Mouse (Mus musculus) embryonic facial prominence, embryonic 15.5 days (tissue): ENCODE data around the gene Mknk1. TPM values are rescaled to one million over a fixed set of nuclear protein-coding genes. Genes with fewer than 3 reads are reported as not detected.

Experiments
- ATAC-seq: fragments of 200-750 bp; cut with Nextera tagmentation; 2 replicates; pipeline ENCODE4 v1.8.0; 2017; ENCODE audit warnings: low read depth, moderate TSS enrichment; ENCODE audit not compliant: insufficient number of reproducible peaks, low FRiP score, low TSS enrichment
- H3K27ac ChIP-seq: fragments of 300-500 bp; sonication (generic); replicated peaks from 2 replicates; pipeline ENCODE4 v1.5.1; 2015; ENCODE audit warnings: mild to moderate bottlenecking, inconsistent platforms
- H3K27me3 ChIP-seq: fragments of 300-500 bp; sonication (generic); 2 replicates; pipeline ENCODE4 v1.6.1; 2015; ENCODE audit warnings: inconsistent platforms
- H3K36me3 ChIP-seq: fragments of 300-500 bp; sonication (generic); 2 replicates; pipeline ENCODE4 v1.6.1; 2015; ENCODE audit warnings: mild to moderate bottlenecking, inconsistent platforms
- H3K4me1 ChIP-seq: fragments of 300-500 bp; sonication (generic); 2 replicates; pipeline ENCODE4 v1.6.1; 2015; ENCODE audit warnings: inconsistent platforms
- H3K4me2 ChIP-seq: fragments of 300-500 bp; sonication (generic); replicated peaks from 2 replicates; pipeline ENCODE4 v1.6.1; 2015; ENCODE audit warnings: mild to moderate bottlenecking, inconsistent platforms
- H3K4me3 ChIP-seq: fragments of 300-500 bp; sonication (generic); replicated peaks from 2 replicates; pipeline ENCODE4 v1.5.1; 2015; ENCODE audit warnings: mild to moderate bottlenecking, inconsistent platforms
- H3K9ac ChIP-seq: fragments of 300-500 bp; sonication (generic); 2 replicates; pipeline ENCODE4 v1.6.1; 2015; ENCODE audit warnings: inconsistent platforms
- H3K9me3 ChIP-seq: fragments of 300-500 bp; sonication (generic); replicated peaks from 2 replicates; pipeline ENCODE4 v1.6.1; 2016; ENCODE audit warnings: inconsistent platforms
- whole genome bisulfite sequencing: fragments of 180-500 bp; shearing (Covaris S2); methylation state at CpG from one replicate; pipeline ENCODE4 v1.1.7; 2015; 5-methylcytosine and 5-hydroxymethylcytosine counted together
- polyA plus RNA-seq: library from polyadenylated mRNA; unstranded; fragments of >200 nt; fragmentation: Nextera tagmentation; extraction: Ambion mirVana; gene quantifications from 2 replicates; pipeline ENCODE4 v1.2.1, GENCODE M21; 2015

Gene Mknk1
- polyA plus RNA-seq, 1 experiment from 2014 or later = 33.2 TPM

DNA sequence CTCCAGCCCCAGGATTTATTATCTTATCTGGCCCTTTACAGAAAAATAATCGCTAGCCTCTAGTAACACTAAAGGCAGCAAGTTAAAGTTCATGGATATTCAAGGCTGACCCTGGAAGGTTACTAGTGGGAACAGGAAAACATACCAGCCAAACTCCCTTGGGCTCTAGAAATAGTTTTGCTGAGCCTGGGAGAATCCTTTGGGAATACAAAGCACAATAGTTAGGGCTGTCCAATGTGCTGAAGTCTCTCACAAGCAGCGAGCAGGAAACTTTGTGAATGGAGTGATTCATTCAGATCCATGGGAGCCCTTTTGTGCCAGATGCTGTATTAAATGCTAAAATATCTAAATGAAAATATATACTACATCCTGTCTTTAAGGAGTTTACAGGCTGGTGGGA, 7.7 kb downstream of the Mknk1 start:
- H3K27me3 ChIP-seq = no peaks in the 10 kb centered on the region
- ATAC-seq = no peak
- no peak overlapping the region for H3K27ac ChIP-seq
- no peak overlapping the region for H3K9ac ChIP-seq
- H3K4me3 ChIP-seq = no peak overlapping the region
- H3K4me1 ChIP-seq = 0 out of 2 replicates have a peak, but pooled peaks cover 3% of the 10 kb centered on the region
- WGBS = 48% methylated on average over 2 of the region's 2 CpGs
- H3K9me3 ChIP-seq = no peaks in the 10 kb centered on the region
- no peak overlapping the region for H3K4me2 ChIP-seq
- peaks cover 28% of the 10 kb centered on the region for H3K36me3 ChIP-seq

- no peaks in the 10 kb centered on the region for H3K27me3 ChIP-seq
- H3K4me1 ChIP-seq = 0 out of 2 replicates have a peak, but pooled peaks cover 3% of the 10 kb centered on the region
- no peak overlapping the region for H3K4me2 ChIP-seq
- H3K9ac ChIP-seq = no peak overlapping the region
- WGBS = 40% methylated on average over 5 of the region's 5 CpGs
- ATAC-seq = no peak
- no peak overlapping the region for H3K4me3 ChIP-seq
- no peak overlapping the region for H3K27ac ChIP-seq
- peaks cover 35% of the 10 kb centered on the region for H3K36me3 ChIP-seq
- H3K9me3 ChIP-seq = no peaks in the 10 kb centered on the region
Measured at GRCm38 (mm10) chr4:115847377-115847776, 8.4 kb downstream of the Mknk1 start.

- Histone ChIP-seq H3K4me2 (no peak overlapping the region), H3K27ac (no peak overlapping the region), H3K4me1 (0 out of 2 replicates have a peak, but pooled peaks cover 3% of the 10 kb centered on the region), H3K36me3 (peaks cover 40% of the 10 kb centered on the region), H3K4me3 (no peak overlapping the region), H3K9ac (no peak overlapping the region), H3K27me3 (no peaks in the 10 kb centered on the region), H3K9me3 (no peaks in the 10 kb centered on the region)
- ATAC-seq = no peak
- 97% methylated on average over 1 of the region's 1 CpGs for WGBS
Measured at GRCm38 (mm10) chr4:115848083-115848482, 9.1 kb downstream of the Mknk1 start.

DNA sequence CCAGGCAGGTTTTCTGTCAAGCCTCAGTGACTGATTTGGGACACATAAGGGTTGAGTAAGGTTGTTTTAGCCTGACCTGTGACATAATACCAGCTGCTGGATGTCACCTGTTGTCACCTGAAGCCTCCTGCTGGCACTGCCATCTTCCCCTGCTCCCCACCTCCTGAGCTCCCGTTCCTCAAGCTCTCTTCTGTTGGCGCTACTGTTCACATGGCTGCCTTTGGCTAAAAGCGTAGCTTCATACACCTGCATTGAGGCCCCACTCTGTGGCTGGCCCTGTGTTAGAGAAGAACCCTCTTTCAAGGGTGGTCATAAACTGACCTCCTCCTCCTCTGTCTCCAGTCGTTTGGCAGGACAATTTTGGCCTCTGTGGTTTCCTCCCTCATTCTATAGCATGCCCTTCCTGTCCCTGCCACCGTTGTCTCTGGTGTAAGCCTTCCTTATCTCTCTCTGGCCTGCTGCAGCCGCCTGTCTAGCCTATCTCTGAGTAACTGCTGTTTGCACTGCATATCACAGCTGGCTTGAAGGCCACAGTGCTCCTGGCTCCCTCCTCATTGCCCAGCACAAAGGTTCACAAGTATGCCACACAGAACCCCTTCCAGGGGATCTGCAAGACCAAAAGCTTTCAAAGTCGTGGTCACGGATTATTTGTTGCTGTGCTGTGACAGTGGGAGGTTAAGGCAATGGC, 10.1 kb downstream of the Mknk1 start:
- Histone ChIP-seq H3K9me3 (no peaks in the 10 kb centered on the region), H3K4me3 (no peak overlapping the region), H3K4me2 (no peak overlapping the region), H3K9ac (no peak overlapping the region), H3K27ac (no peak overlapping the region), H3K36me3 (peaks cover 44% of the 10 kb centered on the region), H3K27me3 (no peaks in the 10 kb centered on the region), H3K4me1 (0 out of 2 replicates have a peak, but pooled peaks cover 3% of the 10 kb centered on the region)
- WGBS = 66% methylated on average over 8 of the region's 8 CpGs
- no peak for ATAC-seq

- 69% methylated on average over 2 of the region's 2 CpGs for WGBS
- Histone ChIP-seq H3K9me3 (no peaks in the 10 kb centered on the region), H3K36me3 (peaks cover 44% of the 10 kb centered on the region), H3K4me1 (peaks cover 10% of the 10 kb centered on the region; the same call in 1 of the 2 replicates), H3K27ac (no peak overlapping the region), H3K27me3 (no peaks in the 10 kb centered on the region), H3K4me2 (no peak overlapping the region), H3K4me3 (no peak overlapping the region), H3K9ac (no peak overlapping the region)
- ATAC-seq = no peak
Measured at GRCm38 (mm10) chr4:115850111-115850510, 11.1 kb downstream of the Mknk1 start.

GRCm38 (mm10) chr4:115850631-115851030, 11.6 kb downstream of the Mknk1 start:
- Histone ChIP-seq H3K27ac (no peak overlapping the region), H3K27me3 (no peaks in the 10 kb centered on the region), H3K9ac (no peak overlapping the region), H3K4me1 (peaks cover 15% of the 10 kb centered on the region), H3K4me2 (no peak overlapping the region), H3K4me3 (no peak overlapping the region), H3K36me3 (peaks cover 44% of the 10 kb centered on the region), H3K9me3 (no peaks in the 10 kb centered on the region)
- 61% methylated on average over 2 of the region's 2 CpGs for WGBS
- ATAC-seq = no peak

DNA sequence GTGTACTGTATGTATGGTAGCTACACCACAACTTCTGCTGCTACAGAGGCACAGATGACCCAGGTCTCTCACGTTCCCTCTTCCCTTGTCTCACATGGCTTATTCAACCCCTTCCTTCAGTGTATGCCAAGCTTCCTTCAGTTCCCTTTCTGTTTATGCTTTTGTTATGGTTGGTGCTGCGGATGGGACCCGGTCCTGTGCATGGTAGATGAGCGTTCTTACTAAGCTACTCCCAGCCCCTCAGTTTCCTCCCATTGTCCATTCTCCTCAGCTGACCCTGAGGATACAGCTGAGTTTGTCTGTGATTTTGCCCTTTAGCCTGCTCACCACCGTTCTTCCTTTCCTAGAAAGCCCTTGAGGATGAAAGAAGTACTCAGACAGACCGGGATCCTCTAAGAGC, 12.6 kb downstream of the Mknk1 start:
- peaks cover 44% of the 10 kb centered on the region for H3K36me3 ChIP-seq
- H3K9me3 ChIP-seq = no peaks in the 10 kb centered on the region
- no peak overlapping the region for H3K4me3 ChIP-seq
- 82% methylated on average over 6 of the region's 6 CpGs for WGBS
- H3K9ac ChIP-seq = no peak overlapping the region
- H3K4me2 ChIP-seq = no peak overlapping the region
- peaks cover 18% of the 10 kb centered on the region for H3K4me1 ChIP-seq
- no peak overlapping the region for H3K27ac ChIP-seq
- ATAC-seq = no peak
- H3K27me3 ChIP-seq = no peaks in the 10 kb centered on the region

DNA sequence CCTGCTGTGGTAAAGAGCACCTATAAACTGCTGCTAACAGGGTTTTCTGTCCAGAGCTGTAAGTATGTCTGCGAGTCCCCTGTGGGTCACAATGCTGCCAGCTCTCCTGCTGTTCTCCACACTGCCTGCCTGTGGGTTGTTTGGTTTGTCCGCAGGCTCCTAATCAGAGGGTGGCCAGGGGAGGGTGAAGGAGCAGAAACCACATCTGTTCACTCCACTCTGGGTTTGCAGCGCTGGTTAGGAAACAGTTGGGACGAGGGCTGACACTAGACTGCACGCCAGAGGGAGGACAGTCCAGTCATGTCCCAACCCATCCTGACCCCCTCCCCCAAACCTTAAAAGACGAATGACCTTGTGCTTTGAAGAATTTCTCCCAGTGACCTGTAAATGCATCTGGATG, 16.1 kb downstream of the Mknk1 start:
- Histone ChIP-seq H3K4me1 (peaks cover 15% of the 10 kb centered on the region), H3K9me3 (no peaks in the 10 kb centered on the region), H3K36me3 (peaks cover 53% of the 10 kb centered on the region), H3K27ac (no peak overlapping the region), H3K9ac (no peak overlapping the region), H3K4me3 (no peak overlapping the region), H3K27me3 (no peaks in the 10 kb centered on the region), H3K4me2 (no peak overlapping the region)
- ATAC-seq = 0 out of 2 replicates have a peak, but pooled peaks have one; percentile 35
- WGBS = 49% methylated on average over 6 of the region's 6 CpGs

GRCm38 (mm10) chr4:115855609-115856008, 16.6 kb downstream of the Mknk1 start:
- no peak for ATAC-seq
- peaks cover 51% of the 10 kb centered on the region for H3K36me3 ChIP-seq
- no peak overlapping the region for H3K4me3 ChIP-seq
- 49% methylated on average over 4 of the region's 4 CpGs for WGBS
- peaks cover 15% of the 10 kb centered on the region for H3K4me1 ChIP-seq
- no peaks in the 10 kb centered on the region for H3K27me3 ChIP-seq
- no peak overlapping the region for H3K4me2 ChIP-seq
- no peaks in the 10 kb centered on the region for H3K9me3 ChIP-seq
- H3K9ac ChIP-seq = no peak overlapping the region
- no peak overlapping the region for H3K27ac ChIP-seq

DNA sequence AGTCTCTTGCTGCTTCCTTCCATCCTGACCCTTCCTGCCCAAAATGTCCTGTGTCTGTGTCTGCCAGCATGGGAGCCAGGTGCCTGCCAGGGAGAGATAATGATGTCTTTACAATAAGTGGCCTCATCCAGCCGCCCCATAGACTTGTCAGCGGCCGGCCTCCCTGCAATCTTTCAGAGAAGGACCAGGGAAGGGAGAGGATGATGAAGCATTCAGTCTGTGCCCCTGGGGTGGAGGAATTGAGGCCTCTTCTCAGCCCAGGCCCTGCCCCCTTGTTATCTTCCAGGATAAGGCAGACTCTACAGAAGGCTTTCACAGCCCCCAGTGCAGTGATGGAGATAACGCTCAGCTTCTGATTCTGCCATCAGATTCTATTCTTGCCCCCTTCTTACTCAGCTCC, 17.3 kb downstream of the Mknk1 start:
- ATAC-seq = no peak
- H3K4me3 ChIP-seq = no peak overlapping the region
- no peaks in the 10 kb centered on the region for H3K27me3 ChIP-seq
- no peak overlapping the region for H3K4me2 ChIP-seq
- no peaks in the 10 kb centered on the region for H3K9me3 ChIP-seq
- H3K4me1 ChIP-seq = peaks cover 15% of the 10 kb centered on the region
- 69% methylated on average over 4 of the region's 4 CpGs for WGBS
- no peak overlapping the region for H3K9ac ChIP-seq
- no peak overlapping the region for H3K27ac ChIP-seq
- H3K36me3 ChIP-seq = peaks cover 50% of the 10 kb centered on the region

- no peak for ATAC-seq
- H3K4me3 ChIP-seq = no peak overlapping the region
- peaks cover 50% of the 10 kb centered on the region for H3K36me3 ChIP-seq
- H3K27me3 ChIP-seq = no peaks in the 10 kb centered on the region
- H3K9ac ChIP-seq = no peak overlapping the region
- H3K9me3 ChIP-seq = no peaks in the 10 kb centered on the region
- WGBS = 77% methylated on average over 9 of the region's 9 CpGs
- peaks cover 15% of the 10 kb centered on the region for H3K4me1 ChIP-seq
- H3K27ac ChIP-seq = no peak overlapping the region
- no peak overlapping the region for H3K4me2 ChIP-seq
Measured at GRCm38 (mm10) chr4:115857293-115857883, 18.4 kb downstream of the Mknk1 start.

GRCm38 (mm10) chr4:115863352-115863751, 24.4 kb downstream of the Mknk1 start:
- H3K9me3 ChIP-seq = no peaks in the 10 kb centered on the region
- no peak for ATAC-seq
- 73% methylated on average over 7 of the region's 7 CpGs for WGBS
- H3K36me3 ChIP-seq = peaks cover 74% of the 10 kb centered on the region
- no peaks in the 10 kb centered on the region for H3K4me1 ChIP-seq
- no peak overlapping the region for H3K4me2 ChIP-seq
- H3K4me3 ChIP-seq = no peak overlapping the region
- no peak overlapping the region for H3K27ac ChIP-seq
- H3K9ac ChIP-seq = no peak overlapping the region
- H3K27me3 ChIP-seq = no peaks in the 10 kb centered on the region
